Mouse (Mus musculus) stomach, embryonic 14.5 days (tissue): Measurements from ENCODE around the gene Gm3250. TPM values are rescaled to one million over a fixed set of nuclear protein-coding genes. Genes with fewer than 3 reads are reported as not detected.
"Not testable (repeated sequence)": the region's sequence is repeated elsewhere in the genome, so short reads cannot be mapped to it uniquely, and the experiment has no call there.

ENCODE experiments used
- ATAC-seq: fragments of 200-750 bp; cut with Nextera tagmentation; 2 replicates; pipeline ENCODE4 v1.8.0; 2017; ENCODE audit warnings: low read depth, moderate TSS enrichment; ENCODE audit not compliant: insufficient number of reproducible peaks, insufficient read depth, low FRiP score
- H3K27ac ChIP-seq: fragments of 300-500 bp; sonication (generic); 2 replicates; pipeline ENCODE4 v1.5.1; 2014; ENCODE audit warnings: mild to moderate bottlenecking, low read length, moderate library complexity, mixed read lengths
- H3K27me3 ChIP-seq: fragments of 300-500 bp; sonication (generic); 2 replicates; pipeline ENCODE4 v1.6.1; 2014; ENCODE audit warnings: low read length, control low read depth, mixed read lengths; ENCODE audit not compliant: control insufficient read depth, insufficient read depth
- H3K36me3 ChIP-seq: fragments of 300-500 bp; sonication (generic); 2 replicates; pipeline ENCODE4 v1.6.1; 2014; ENCODE audit warnings: mild to moderate bottlenecking, control low read depth, low read length, moderate library complexity, mixed read lengths; ENCODE audit not compliant: control insufficient read depth, insufficient read depth
- H3K4me1 ChIP-seq: fragments of 300-500 bp; sonication (generic); 2 replicates; pipeline ENCODE4 v1.6.1; 2014; ENCODE audit warnings: low read length, control low read depth, mixed read lengths; ENCODE audit not compliant: control insufficient read depth, insufficient read depth
- H3K4me2 ChIP-seq: fragments of 300-500 bp; sonication (generic); replicated peaks from 2 replicates; pipeline ENCODE4 v1.6.1; 2014; ENCODE audit warnings: low read depth, low read length, control low read depth
- H3K4me3 ChIP-seq: fragments of 300-500 bp; sonication (generic); 2 replicates; pipeline ENCODE4 v1.5.1; 2014; ENCODE audit warnings: low read depth, low read length, control low read depth
- H3K9ac ChIP-seq: fragments of 300-500 bp; sonication (generic); replicated peaks from 2 replicates; pipeline ENCODE4 v1.6.1; 2014; ENCODE audit warnings: low read depth, mild to moderate bottlenecking, control low read depth, low read length, moderate library complexity, mixed read lengths
- H3K9me3 ChIP-seq: fragments of 300-500 bp; sonication (generic); 2 replicates; pipeline ENCODE4 v1.6.1; 2016; ENCODE audit warnings: low read depth, low read length, control low read depth; ENCODE audit not compliant: control insufficient read depth
- WGBS: fragments of 180-500 bp; shearing (Covaris S2); extraction: QIAGEN DNeasy Blood & Tissue Kit; methylation state at CpG from one replicate; pipeline ENCODE4 v1.1.7; 2014; 5-methylcytosine and 5-hydroxymethylcytosine counted together
- polyA plus RNA-seq: library from polyadenylated mRNA; unstranded; fragments of >200 nt; fragmentation: Nextera tagmentation; extraction: Ambion mirVana; gene quantifications from 2 replicates; pipeline ENCODE4 v1.2.1, GENCODE M21; 2014

The Gm3250 gene
- polyA plus RNA-seq: not detected in 2 replicates

DNA sequence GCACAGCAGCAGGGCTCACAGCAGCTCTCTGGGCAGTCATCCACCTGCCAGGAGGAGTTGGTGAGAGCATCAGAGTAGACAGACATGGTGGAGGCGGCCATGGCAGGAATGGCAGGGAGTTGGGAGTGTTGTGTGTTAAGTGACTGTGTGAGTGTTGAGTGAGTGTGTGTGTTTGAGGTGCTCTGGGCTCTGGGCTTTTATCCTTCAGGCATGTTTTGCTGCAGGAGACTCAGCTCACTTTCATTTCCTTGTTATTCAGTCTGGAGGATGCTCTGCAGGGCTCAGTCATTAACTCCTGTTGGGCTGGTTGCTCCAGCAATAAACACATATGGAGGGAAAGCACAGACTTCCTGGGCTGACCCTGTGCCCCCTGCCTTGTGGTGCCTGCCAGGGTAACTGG is at the start of gene Gm3250:
Gm3250 (minus strand) TSS at position 101 of the 400 bp plus-strand sequence.
- H3K27ac ChIP-seq, H3K4me1 ChIP-seq, H3K9me3 ChIP-seq, H3K9ac ChIP-seq, ATAC-seq, H3K4me2 ChIP-seq, H3K27me3 ChIP-seq, H3K4me3 ChIP-seq, H3K36me3 ChIP-seq: not testable (repeated sequence)
- no CpG with 5 or more reads among the region's 1 CpGs for WGBS

DNA sequence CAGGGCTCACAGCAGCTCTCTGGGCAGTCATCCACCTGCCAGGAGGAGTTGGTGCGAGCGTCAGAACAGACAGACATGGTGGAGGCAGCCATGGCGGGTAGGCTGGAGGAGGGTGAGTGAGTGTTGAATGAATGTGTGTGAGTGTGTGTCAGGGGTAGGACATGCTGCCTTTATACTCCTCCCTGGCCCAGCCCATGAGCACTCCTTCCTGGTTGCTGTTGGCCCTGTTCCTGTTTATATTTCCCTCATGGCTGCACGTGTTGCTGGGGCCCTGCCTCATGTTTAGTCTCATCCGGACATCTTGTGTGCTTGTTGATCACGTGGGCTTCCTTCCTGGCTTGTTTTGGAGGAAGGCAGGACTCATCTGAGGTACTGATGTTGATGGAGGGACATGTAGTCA is 44.6 kb upstream of the Gm3250 start, which contains the start of gene Krtap10-4:
Krtap10-4 (minus strand) TSS at position 145 of the 400 bp plus-strand sequence.
- H3K27me3 ChIP-seq: no peaks in the 10 kb centered on the region
- H3K27ac ChIP-seq: no peak within 1 kb of the TSS
- H3K9me3 ChIP-seq: 0 out of 2 replicates have a peak, but pooled peaks cover 2% of the 10 kb centered on the region
- no peaks in the 10 kb centered on the region for H3K36me3 ChIP-seq
- H3K4me2 ChIP-seq: no peak within 1 kb of the TSS
- WGBS: 69% methylated on average over 6 of the region's 6 CpGs
- H3K9ac ChIP-seq: no peak within 1 kb of the TSS
- H3K4me1 ChIP-seq: no peaks in the 10 kb centered on the region
- no peak within 1 kb of the TSS for H3K4me3 ChIP-seq
- no peak for ATAC-seq

DNA sequence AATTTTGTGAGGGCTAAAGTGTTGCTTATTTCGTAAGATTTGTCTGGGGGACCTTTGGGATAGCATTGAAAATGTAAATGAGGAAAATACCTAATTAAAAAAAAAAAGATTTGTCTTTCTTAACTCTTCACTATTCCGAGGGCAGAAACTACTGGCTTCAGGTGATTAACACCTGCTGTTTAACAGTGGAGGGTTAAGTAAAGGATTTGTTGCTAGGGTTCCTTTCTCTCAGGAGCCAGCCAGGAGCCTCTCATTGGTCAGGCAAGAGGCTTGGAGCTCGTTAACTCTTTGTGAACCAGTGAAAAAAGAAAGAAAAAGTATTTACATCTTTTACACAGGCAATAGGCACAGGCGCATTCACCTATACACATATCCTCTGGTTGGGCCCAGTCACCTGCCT is 36.9 kb upstream of the Gm3250 start:
- Histone ChIP-seq H3K27me3 (no peaks in the 10 kb centered on the region), H3K36me3 (no peaks in the 10 kb centered on the region), H3K9ac (no peak overlapping the region), H3K4me3 (no peak overlapping the region), H3K4me1 (no peaks in the 10 kb centered on the region), H3K9me3 (0 out of 2 replicates have a peak, but pooled peaks cover 2% of the 10 kb centered on the region), H3K27ac (no peak overlapping the region), H3K4me2 (no peak overlapping the region)
- no peak for ATAC-seq
- WGBS: 27% methylated on average over 4 of the region's 4 CpGs

DNA sequence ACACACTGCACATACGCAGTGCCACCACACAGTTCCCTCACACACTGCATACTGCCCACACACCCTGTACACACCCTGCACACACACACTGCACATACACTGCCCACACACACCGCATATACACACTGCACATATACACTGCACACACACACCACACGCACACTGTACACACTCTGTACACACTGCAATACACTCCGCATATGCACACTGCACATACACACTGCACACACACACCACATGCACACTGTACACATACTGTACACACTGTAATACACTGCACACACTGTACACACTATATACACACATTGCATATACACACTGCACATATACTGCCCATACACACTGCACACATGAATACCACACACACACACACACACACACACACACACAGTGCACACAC is 36.2 kb upstream of the Gm3250 start:
- H3K27ac ChIP-seq: no peak overlapping the region
- H3K36me3 ChIP-seq: no peaks in the 10 kb centered on the region
- WGBS: 93% methylated on average over 4 of the region's 4 CpGs
- no peak overlapping the region for H3K4me2 ChIP-seq
- no peaks in the 10 kb centered on the region for H3K27me3 ChIP-seq
- no peaks in the 10 kb centered on the region for H3K9me3 ChIP-seq
- H3K4me3 ChIP-seq: no peak overlapping the region
- H3K4me1 ChIP-seq: no peaks in the 10 kb centered on the region
- no peak overlapping the region for H3K9ac ChIP-seq
- 0 out of 2 replicates have a peak, but pooled peaks have one; percentile 14 for ATAC-seq

DNA sequence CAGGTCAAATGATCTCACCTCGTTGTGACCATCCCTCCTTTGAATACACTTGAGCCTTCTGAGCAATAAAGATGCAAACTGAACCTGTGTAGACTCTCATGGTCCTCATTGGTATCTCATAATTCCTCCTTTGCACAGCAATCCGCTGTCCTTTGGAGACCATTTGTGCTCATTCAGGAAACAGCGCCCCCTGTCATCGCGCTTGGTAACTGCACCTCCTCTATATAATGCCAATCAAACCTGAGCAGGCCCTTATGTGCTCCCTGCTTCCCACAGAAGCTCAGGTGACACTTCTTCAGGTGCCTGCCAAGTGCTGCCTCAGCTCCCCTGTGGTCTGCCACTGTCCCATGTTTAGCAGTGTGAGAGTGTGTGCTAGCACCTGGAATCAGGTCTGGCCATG is 33.2 kb upstream of the Gm3250 start:
- H3K9me3 ChIP-seq: no peaks in the 10 kb centered on the region
- no peaks in the 10 kb centered on the region for H3K4me1 ChIP-seq
- 29% methylated on average over 5 of the region's 5 CpGs for WGBS
- no peak overlapping the region for H3K9ac ChIP-seq
- H3K4me2 ChIP-seq: no peak overlapping the region
- H3K27ac ChIP-seq: no peak overlapping the region
- no peak for ATAC-seq
- H3K27me3 ChIP-seq: no peaks in the 10 kb centered on the region
- no peaks in the 10 kb centered on the region for H3K36me3 ChIP-seq
- no peak overlapping the region for H3K4me3 ChIP-seq

DNA sequence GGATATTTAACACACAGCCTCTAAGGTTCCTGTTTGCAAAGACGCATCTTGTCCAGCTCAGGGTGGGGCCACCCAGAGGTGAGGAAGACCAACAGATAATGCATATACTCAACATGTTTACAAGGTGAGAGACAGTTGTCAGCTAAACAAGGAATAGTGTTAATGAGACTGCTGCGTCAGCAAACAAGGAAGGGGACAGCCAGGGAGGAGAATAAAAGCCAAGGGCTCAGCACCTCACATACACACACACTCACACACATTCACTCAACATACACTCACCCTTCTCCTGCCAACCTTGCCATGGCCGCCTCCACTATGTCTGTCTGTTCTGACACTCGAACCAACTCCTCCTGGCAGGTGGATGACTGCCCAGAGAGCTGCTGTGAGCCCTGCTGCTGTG is 32.0 kb upstream of the Gm3250 start, which contains the start of gene Gm2696:
Gm2696 (plus strand) TSS at position 301 of the 400 bp plus-strand sequence.
- Histone ChIP-seq H3K9ac (no peak within 1 kb of the TSS), H3K27me3 (no peaks in the 10 kb centered on the region), H3K27ac (no peak within 1 kb of the TSS), H3K9me3 (no peaks in the 10 kb centered on the region), H3K36me3 (no peaks in the 10 kb centered on the region), H3K4me2 (no peak within 1 kb of the TSS), H3K4me3 (no peak within 1 kb of the TSS), H3K4me1 (no peaks in the 10 kb centered on the region)
- 41% methylated on average over 4 of the region's 4 CpGs for WGBS
- no peak for ATAC-seq

DNA sequence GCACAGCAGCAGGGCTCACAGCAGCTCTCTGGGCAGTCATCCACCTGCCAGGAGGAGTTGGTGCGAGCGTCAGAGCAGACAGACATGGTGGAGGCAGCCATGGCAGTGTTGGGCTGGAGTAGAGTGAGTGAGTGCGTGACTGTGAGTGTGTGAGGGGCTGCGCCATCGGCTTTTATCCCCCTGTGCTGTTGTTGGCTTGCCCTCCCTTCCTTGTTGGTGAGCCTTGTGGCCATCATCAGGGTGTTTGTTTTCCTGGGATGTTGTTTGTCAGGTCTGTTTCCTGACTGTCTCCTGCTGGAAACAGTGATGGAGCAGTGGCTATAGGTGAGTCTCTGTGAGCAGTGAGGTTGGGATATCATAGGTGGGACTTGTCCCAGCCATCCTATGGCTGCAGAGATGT is 29.4 kb upstream of the Gm3250 start, which contains the start of gene Gm9507:
Gm9507 (minus strand) TSS at position 101 of the 400 bp plus-strand sequence.
- Histone ChIP-seq H3K36me3 (no peaks in the 10 kb centered on the region), H3K27me3 (no peaks in the 10 kb centered on the region), H3K27ac (no peak within 1 kb of the TSS), H3K9ac (no peak within 1 kb of the TSS), H3K9me3 (no peaks in the 10 kb centered on the region), H3K4me3 (no peak within 1 kb of the TSS), H3K4me2 (no peak within 1 kb of the TSS), H3K4me1 (no peaks in the 10 kb centered on the region)
- ATAC-seq: no peak
- WGBS: 66% methylated on average over 5 of the region's 5 CpGs

DNA sequence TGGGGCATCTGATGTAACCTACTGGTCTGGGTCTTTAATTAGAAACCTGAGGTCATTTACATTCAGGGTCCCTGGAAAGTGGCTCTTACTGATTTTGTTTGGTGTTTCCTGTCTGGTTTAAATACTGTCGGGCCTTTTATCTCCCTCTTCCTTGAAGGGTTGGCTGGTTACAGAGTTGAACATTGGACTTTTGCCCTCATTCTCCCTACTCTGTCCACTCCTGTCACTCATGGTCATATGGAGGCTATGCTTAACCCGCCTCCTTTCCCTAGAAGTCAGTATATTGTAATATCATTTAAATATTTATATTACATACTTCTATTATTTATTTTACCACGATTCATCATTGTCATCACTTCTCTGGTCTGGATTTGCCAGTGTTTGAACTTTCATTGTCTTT is 21.8 kb upstream of the Gm3250 start:
- 54% methylated on average over 3 of the region's 3 CpGs for WGBS
- Histone ChIP-seq H3K27ac (no peak overlapping the region), H3K27me3 (no peaks in the 10 kb centered on the region), H3K9me3 (no peaks in the 10 kb centered on the region), H3K4me2 (no peak overlapping the region), H3K9ac (no peak overlapping the region), H3K4me1 (no peaks in the 10 kb centered on the region), H3K36me3 (no peaks in the 10 kb centered on the region), H3K4me3 (no peak overlapping the region)
- ATAC-seq: no peak

DNA sequence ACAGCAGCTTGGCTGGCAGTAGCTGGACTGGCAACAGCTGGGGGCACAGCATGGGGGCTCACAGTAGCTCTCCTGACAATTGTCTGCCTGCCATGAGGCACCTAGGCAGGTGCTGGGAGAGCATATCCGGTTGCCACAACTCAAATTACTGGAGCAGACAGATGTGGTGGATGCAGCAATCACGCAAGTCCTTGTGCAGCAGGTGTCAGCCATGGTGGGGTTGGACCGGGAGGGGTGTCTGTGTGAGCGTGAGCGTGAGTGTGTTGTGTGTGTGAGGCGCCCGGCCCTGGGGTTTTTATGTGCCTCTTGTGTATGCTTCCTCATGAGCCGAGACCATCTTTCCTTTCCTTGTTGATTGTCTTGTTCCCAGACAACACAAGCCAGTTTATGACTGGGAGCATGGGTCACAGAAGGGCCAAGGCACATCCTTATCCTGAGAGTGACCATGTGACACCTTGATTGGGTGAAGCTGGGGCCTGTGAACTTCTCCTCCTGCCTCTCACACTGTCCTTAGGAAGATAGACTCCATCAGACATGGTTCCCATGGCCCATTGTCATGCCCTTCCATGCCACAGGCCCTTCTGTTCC is 16.7 kb upstream of the Gm3250 start, which contains the start of gene Gm19668:
Gm19668 (minus strand) TSS at position 213 of the 588 bp plus-strand sequence.
- H3K27ac ChIP-seq: no peak within 1 kb of the TSS
- WGBS: 60% methylated on average over 8 of the region's 8 CpGs
- H3K27me3 ChIP-seq: no peaks in the 10 kb centered on the region
- H3K4me2 ChIP-seq: no peak within 1 kb of the TSS
- H3K4me3 ChIP-seq: no peak within 1 kb of the TSS
- H3K4me1 ChIP-seq: no peaks in the 10 kb centered on the region
- no peak for ATAC-seq
- H3K9me3 ChIP-seq: no peaks in the 10 kb centered on the region
- no peaks in the 10 kb centered on the region for H3K36me3 ChIP-seq
- no peak within 1 kb of the TSS for H3K9ac ChIP-seq
